ENCODE assay signal across 9 mouse cellular contexts in genomic region chr4:138327891-138328470, GRCm38 (mm10). TPM values are rescaled to one million over a fixed set of nuclear protein-coding genes. Genes with fewer than 3 reads are reported as not detected.
DNase-seq lines count a peak whose midpoint lies in the region; ATAC-seq and TF ChIP-seq lines count a peak whose summit lies in the region.
"Had no signal": no experiment of that assay in that cellular context is flagged by ENCODE, and none has a peak within 500 bp of the region (broad histone marks: within the 10 kb centered on the region; RNA-seq: fewer than 3 reads in every experiment).

No protein-coding gene starts in this region.

- DNase-seq in heart, adult 2 months: no peak
- no peak for DNase-seq in heart, postnatal 4 days
- peak; percentile 74 for DNase-seq in midbrain, embryonic 11.5 days (ENCODE audit: low spot score, missing footprints)
- DNase-seq in thymus, postnatal 4 days: no peak
- DNase-seq in thymus, adult 18-20 months: no peak
- no peak for DNase-seq in right cerebral cortex, adult 2 months (ENCODE audit: low spot score in 2 of 2)
- DNase-seq: lung, postnatal 14 days had no signal

- H3K27me3 ChIP-seq in heart, adult 2 months (ENCODE audit: control insufficient read depth, insufficient read depth, low read length): no peaks in the 10 kb centered on the region
- H3K27me3 ChIP-seq in hindbrain, embryonic 13.5 days: peaks cover 9% of the 10 kb centered on the region; the same call in 1 of the 2 replicates
- H3K27me3 ChIP-seq in midbrain, embryonic 11.5 days (ENCODE audit: control insufficient read depth, insufficient read depth, low read length): no peaks in the 10 kb centered on the region

- H3K4me3 ChIP-seq in heart, adult 2 months: no peak overlapping the region
- peak overlapping the region; percentile 45 for H3K4me3 ChIP-seq in bone marrow, adult 2 months (replicated peaks; ENCODE audit: control insufficient read depth, low read depth, low read length)
- H3K4me3 ChIP-seq in hindbrain, embryonic 13.5 days: peak overlapping the region; percentile 27
- H3K4me3 ChIP-seq in midbrain, embryonic 11.5 days (ENCODE audit: low read depth, low read length): peak overlapping the region; percentile 17; the same call in 1 of the 2 replicates

- no peaks in the 10 kb centered on the region for H3K79me2 ChIP-seq in heart, adult 2 months (replicated peaks; ENCODE audit: control insufficient read depth, insufficient read depth, low read length)

- TF ChIP-seq POLR2A in heart, adult 2 months (IDR thresholded peaks at IDR 0.05; ENCODE audit: insufficient read depth, low read depth, low read length): peak; percentile 33; the same call in 1 of the 2 replicates
- TF ChIP-seq POLR2A in bone marrow, adult 2 months (IDR thresholded peaks at IDR 0.05; ENCODE audit: borderline replicate concordance, control insufficient read depth, low read depth, low read length): no peak

- no peaks in the 10 kb centered on the region for H3K9me3 ChIP-seq in hindbrain, embryonic 13.5 days
- no peaks in the 10 kb centered on the region for H3K9me3 ChIP-seq in midbrain, embryonic 11.5 days (ENCODE audit: control insufficient read depth, low read length)

- peak overlapping the region; percentile 56 for H3K9ac ChIP-seq in heart, adult 2 months (ENCODE audit: low read depth, low read length)
- no peak overlapping the region for H3K9ac ChIP-seq in hindbrain, embryonic 13.5 days
- no peak overlapping the region for H3K9ac ChIP-seq in midbrain, embryonic 11.5 days (ENCODE audit: low read length)

- no peak for TF ChIP-seq EP300 in heart, adult 2 months (IDR thresholded peaks at IDR 0.05; ENCODE audit: insufficient read depth, low read depth, low read length)

- peaks cover 9% of the 10 kb centered on the region for H3K4me1 ChIP-seq in heart, adult 2 months (ENCODE audit: control insufficient read depth, insufficient read depth, low read length)
- peaks cover 2% of the 10 kb centered on the region; the same call in 1 of the 2 replicates for H3K4me1 ChIP-seq in bone marrow, adult 2 months (ENCODE audit: control insufficient read depth, insufficient read depth, low read length)
- peaks cover 33% of the 10 kb centered on the region for H3K4me1 ChIP-seq in hindbrain, embryonic 13.5 days (replicated peaks)
- peaks cover 13% of the 10 kb centered on the region for H3K4me1 ChIP-seq in midbrain, embryonic 11.5 days (ENCODE audit: control insufficient read depth, insufficient read depth, low read length)

- H3K27ac ChIP-seq in heart, adult 2 months: no peak overlapping the region
- peak overlapping the region; percentile 68 for H3K27ac ChIP-seq in bone marrow, adult 2 months (ENCODE audit: control insufficient read depth, insufficient read depth, low read depth, low read length, poor library complexity)
- H3K27ac ChIP-seq in hindbrain, embryonic 13.5 days: no peak overlapping the region
- H3K27ac ChIP-seq in midbrain, embryonic 11.5 days (ENCODE audit: low read depth, low read length): no peak overlapping the region

- H3K4me2 ChIP-seq in hindbrain, embryonic 13.5 days: peak overlapping the region; percentile 45
- peak overlapping the region; percentile 29 for H3K4me2 ChIP-seq in midbrain, embryonic 11.5 days

- intact Hi-C loops in heart, adult 2 months (cut with DNase I): no loop called here

- TF ChIP-seq CTCF in heart, adult 2 months (IDR thresholded peaks at IDR 0.05): no peak
- no peak for TF ChIP-seq CTCF in bone marrow, adult 2 months (IDR thresholded peaks at IDR 0.05; ENCODE audit: control insufficient read depth, insufficient read depth, low read length)

- WGBS in heart, adult 2 months: 57% methylated on average over 7 of the region's 7 CpGs
- WGBS in bone marrow, adult 2 months: 55% methylated on average over 7 of the region's 7 CpGs
- 75% methylated on average over 7 of the region's 7 CpGs for WGBS in hindbrain, embryonic 13.5 days
- WGBS in midbrain, embryonic 11.5 days: 77% methylated on average over 7 of the region's 7 CpGs

- no peak for ATAC-seq in hindbrain, embryonic 13.5 days (ENCODE audit: low FRiP score)
- ATAC-seq in midbrain, embryonic 11.5 days (ENCODE audit: low FRiP score): no peak

- peaks cover 4% of the 10 kb centered on the region; the same call in 1 of the 2 replicates for H3K36me3 ChIP-seq in heart, adult 2 months (ENCODE audit: control insufficient read depth, insufficient read depth, low read length)
- no peaks in the 10 kb centered on the region for H3K36me3 ChIP-seq in hindbrain, embryonic 13.5 days
- no peaks in the 10 kb centered on the region for H3K36me3 ChIP-seq in midbrain, embryonic 11.5 days (ENCODE audit: control insufficient read depth, insufficient read depth, low read length)

RNA-seq across cellular contexts. Expression of gene Pink1, which starts 1.9 kb away (rescaled TPM):
- total RNA-seq in heart, adult 2 months (2021): 100 to 1,000 TPM; 719 to 844 TPM
- 423 and 554 TPM in 2 replicates for polyA plus RNA-seq in heart, adult 2 months (2012; rRNA removed)
- 100 to 1,000 TPM; 163 to 177 TPM for total RNA-seq in heart, postnatal 4 days (2021)
- polyA plus RNA-seq in bone marrow, adult 2 months (2011; ENCODE audit: insufficient read depth, insufficient read length, low replicate concordance, missing spikeins): 35.7 and 48.1 TPM in 2 replicates
- polyA plus RNA-seq in hindbrain, embryonic 13.5 days (2015; fragmentation: Nextera tagmentation; extraction: Ambion mirVana): 91.0 and 93.8 TPM in 2 replicates
- 21.6 and 22.4 TPM in 2 replicates for polyA plus RNA-seq in midbrain, embryonic 11.5 days (2014; fragmentation: Nextera tagmentation; extraction: Ambion mirVana)

RNA-seq across cellular contexts. Expression of gene Ddost, which starts 23.5 kb away (rescaled TPM):
- 10 to 100 TPM; 63.2 to 68.9 TPM for total RNA-seq in heart, adult 2 months (2021)
- 84.4 and 96.9 TPM in 2 replicates for polyA plus RNA-seq in heart, adult 2 months (2012; rRNA removed)
- 100 to 1,000 TPM; 104 to 105 TPM for total RNA-seq in heart, postnatal 4 days (2021)
- polyA plus RNA-seq in bone marrow, adult 2 months (2011; ENCODE audit: insufficient read depth, insufficient read length, low replicate concordance, missing spikeins): 31.4 and 64.8 TPM in 2 replicates
- 208 and 213 TPM in 2 replicates for polyA plus RNA-seq in hindbrain, embryonic 13.5 days (2015; fragmentation: Nextera tagmentation; extraction: Ambion mirVana)
- polyA plus RNA-seq in midbrain, embryonic 11.5 days (2014; fragmentation: Nextera tagmentation; extraction: Ambion mirVana): 209 and 219 TPM in 2 replicates

RNA-seq across cellular contexts. Expression of gene Cda, which starts 39.8 kb away (rescaled TPM):
- 1 to 10 TPM; 1.4 TPM for total RNA-seq in heart, adult 2 months (2021)
- polyA plus RNA-seq in heart, adult 2 months (2012; rRNA removed): 1.9 and 3.3 TPM in 2 replicates
- total RNA-seq in heart, postnatal 4 days (2021): 1 to 10 TPM; 5.9 to 6.9 TPM
- polyA plus RNA-seq in bone marrow, adult 2 months (2011; ENCODE audit: insufficient read depth, insufficient read length, low replicate concordance, missing spikeins): 1.2 TPM in 1 of 2 replicates, not detected in the other
- 4.0 and 4.1 TPM in 2 replicates for polyA plus RNA-seq in hindbrain, embryonic 13.5 days (2015; fragmentation: Nextera tagmentation; extraction: Ambion mirVana)
- polyA plus RNA-seq in midbrain, embryonic 11.5 days (2014; fragmentation: Nextera tagmentation; extraction: Ambion mirVana): 1.7 and 2.0 TPM in 2 replicates
